Mouse (Mus musculus): ENCODE data around the gene Pgk1. TPM values are rescaled to one million over a fixed set of nuclear protein-coding genes. Genes with fewer than 3 reads are reported as not detected.
"Not testable (repeated sequence)": the region's sequence is repeated elsewhere in the genome, so short reads cannot be mapped to it uniquely, and the experiment has no call there.

The Pgk1 gene
- polyA plus RNA-seq, 1 experiment from 2014 or later: 358 TPM

- H3K27ac ChIP-seq: no peak overlapping the region
- 27% methylated on average over 18 of the region's 18 CpGs for WGBS
- ATAC-seq (ENCODE audit: insufficient number of reproducible peaks, insufficient read depth, low FRiP score, low TSS enrichment, low read depth): peak; percentile 59
- no peaks in the 10 kb centered on the region for H3K27me3 ChIP-seq
- peak overlapping the region; percentile 45 for H3K4me2 ChIP-seq
- no peaks in the 10 kb centered on the region for H3K36me3 ChIP-seq
- peak overlapping the region; percentile 23 for H3K4me3 ChIP-seq (replicated peaks)
- no peaks in the 10 kb centered on the region for H3K4me1 ChIP-seq (replicated peaks)
- H3K9ac ChIP-seq (replicated peaks): no peak overlapping the region
- no peaks in the 10 kb centered on the region for H3K9me3 ChIP-seq
Measured at GRCm38 (mm10) chrX:106171106-106171852, 15.6 kb upstream of the Pgk1 start.

GRCm38 (mm10) chrX:106171853-106172154, 15.1 kb upstream of the Pgk1 start:
- Histone ChIP-seq H3K4me2 (peak overlapping the region; percentile 45), H3K27me3 (no peaks in the 10 kb centered on the region), H3K4me1 (replicated peaks) (no peaks in the 10 kb centered on the region), H3K36me3 (no peaks in the 10 kb centered on the region), H3K9ac (replicated peaks) (no peak overlapping the region), H3K4me3 (replicated peaks) (peak overlapping the region; percentile 23; the same call in 1 of the 2 replicates), H3K27ac (no peak overlapping the region), H3K9me3 (no peaks in the 10 kb centered on the region)
- ATAC-seq (ENCODE audit: insufficient number of reproducible peaks, insufficient read depth, low FRiP score, low TSS enrichment, low read depth): no peak
- WGBS: 60% methylated on average over 5 of the region's 6 CpGs

- H3K4me2 ChIP-seq: no peak overlapping the region
- no peaks in the 10 kb centered on the region for H3K36me3 ChIP-seq
- no peaks in the 10 kb centered on the region for H3K4me1 ChIP-seq (replicated peaks)
- H3K9me3 ChIP-seq: no peaks in the 10 kb centered on the region
- H3K4me3 ChIP-seq (replicated peaks): no peak overlapping the region
- ATAC-seq (ENCODE audit: insufficient number of reproducible peaks, insufficient read depth, low FRiP score, low TSS enrichment, low read depth): no peak
- no peak overlapping the region for H3K27ac ChIP-seq
- WGBS: 58% methylated on average over 9 of the region's 9 CpGs
- H3K9ac ChIP-seq (replicated peaks): no peak overlapping the region
- no peaks in the 10 kb centered on the region for H3K27me3 ChIP-seq
Measured at GRCm38 (mm10) chrX:106176331-106176730, 10.6 kb upstream of the Pgk1 start.

- Histone ChIP-seq H3K27ac (no peak overlapping the region), H3K9ac (replicated peaks) (no peak overlapping the region), H3K27me3 (peaks cover 8% of the 10 kb centered on the region; the same call in 1 of the 2 replicates), H3K36me3 (no peaks in the 10 kb centered on the region), H3K4me1 (replicated peaks) (peaks cover 13% of the 10 kb centered on the region), H3K9me3 (no peaks in the 10 kb centered on the region), H3K4me2 (no peak overlapping the region), H3K4me3 (replicated peaks) (no peak overlapping the region)
- no peak for ATAC-seq (ENCODE audit: insufficient number of reproducible peaks, insufficient read depth, low FRiP score, low TSS enrichment, low read depth)
- WGBS: 50% methylated on average over 4 of the region's 4 CpGs
Measured at GRCm38 (mm10) chrX:106184279-106184678, 2.6 kb upstream of the Pgk1 start.

- Histone ChIP-seq H3K36me3 (no peaks in the 10 kb centered on the region), H3K4me1 (replicated peaks) (peaks cover 13% of the 10 kb centered on the region), H3K27ac (peak overlapping the region; percentile 94), H3K4me2 (peak overlapping the region; percentile 37; the same call in 1 of the 2 replicates), H3K4me3 (replicated peaks) (no peak overlapping the region), H3K9me3 (no peaks in the 10 kb centered on the region), H3K9ac (replicated peaks) (no peak overlapping the region), H3K27me3 (peaks cover 8% of the 10 kb centered on the region; the same call in 1 of the 2 replicates)
- WGBS: 24% methylated on average over 5 of the region's 5 CpGs
- ATAC-seq (ENCODE audit: insufficient number of reproducible peaks, insufficient read depth, low FRiP score, low TSS enrichment, low read depth): peak; percentile 61
Measured at GRCm38 (mm10) chrX:106185706-106186105, 1.2 kb upstream of the Pgk1 start.

- H3K4me1 ChIP-seq (replicated peaks): peaks cover 13% of the 10 kb centered on the region
- no peaks in the 10 kb centered on the region for H3K9me3 ChIP-seq
- H3K4me3 ChIP-seq (replicated peaks): peak overlapping the region; percentile 55
- peak overlapping the region; percentile 63 for H3K4me2 ChIP-seq
- no peak for ATAC-seq (ENCODE audit: insufficient number of reproducible peaks, insufficient read depth, low FRiP score, low TSS enrichment, low read depth)
- WGBS: 25% methylated on average over 12 of the region's 12 CpGs
- peaks cover 8% of the 10 kb centered on the region; the same call in 1 of the 2 replicates for H3K36me3 ChIP-seq
- H3K9ac ChIP-seq (replicated peaks): peak overlapping the region; percentile 67
- peak overlapping the region; percentile 77; the same call in 1 of the 2 replicates for H3K27ac ChIP-seq
- H3K27me3 ChIP-seq: peaks cover 8% of the 10 kb centered on the region; the same call in 1 of the 2 replicates
Measured at GRCm38 (mm10) chrX:106187737-106188136, 837 bp downstream of the Pgk1 start.

GRCm38 (mm10) chrX:106189356-106189755, 2.5 kb downstream of the Pgk1 start:
- 53% methylated on average over 5 of the region's 5 CpGs for WGBS
- H3K4me3 ChIP-seq (replicated peaks): peak overlapping the region; percentile 55
- peaks cover 18% of the 10 kb centered on the region; the same call in 1 of the 2 replicates for H3K36me3 ChIP-seq
- ATAC-seq (ENCODE audit: insufficient number of reproducible peaks, insufficient read depth, low FRiP score, low TSS enrichment, low read depth): no peak
- H3K27ac ChIP-seq: no peak overlapping the region
- no peaks in the 10 kb centered on the region for H3K9me3 ChIP-seq
- H3K27me3 ChIP-seq: peaks cover 8% of the 10 kb centered on the region; the same call in 1 of the 2 replicates
- H3K4me1 ChIP-seq (replicated peaks): peaks cover 13% of the 10 kb centered on the region
- H3K9ac ChIP-seq (replicated peaks): no peak overlapping the region
- peak overlapping the region; percentile 63 for H3K4me2 ChIP-seq

- H3K4me2 ChIP-seq: peak overlapping the region; percentile 63
- 52% methylated on average over 4 of the region's 4 CpGs for WGBS
- H3K36me3 ChIP-seq: peaks cover 21% of the 10 kb centered on the region; the same call in 1 of the 2 replicates
Measured at GRCm38 (mm10) chrX:106190091-106190490, 3.2 kb downstream of the Pgk1 start.

GRCm38 (mm10) chrX:106194361-106194760, 7.5 kb downstream of the Pgk1 start:
- not testable (repeated sequence) for ATAC-seq (ENCODE audit: insufficient number of reproducible peaks, insufficient read depth, low FRiP score, low TSS enrichment, low read depth)
- WGBS: 76% methylated on average over 6 of the region's 6 CpGs

More at GRCm38 (mm10) chrX:106190091-106190490, 3.2 kb downstream of the Pgk1 start:
- H3K27me3 ChIP-seq: peaks cover 8% of the 10 kb centered on the region; the same call in 1 of the 2 replicates
- no peak for ATAC-seq (ENCODE audit: insufficient number of reproducible peaks, insufficient read depth, low FRiP score, low TSS enrichment, low read depth)
- H3K9me3 ChIP-seq: no peaks in the 10 kb centered on the region
- H3K27ac ChIP-seq: no peak overlapping the region
- peaks cover 13% of the 10 kb centered on the region for H3K4me1 ChIP-seq (replicated peaks)
- no peak overlapping the region for H3K9ac ChIP-seq (replicated peaks)
- peak overlapping the region; percentile 55; the same call in 1 of the 2 replicates for H3K4me3 ChIP-seq (replicated peaks)

GRCm38 (mm10) chrX:106197308-106197707, 10.4 kb downstream of the Pgk1 start:
- H3K27me3 ChIP-seq: no peaks in the 10 kb centered on the region
- no peak overlapping the region for H3K4me3 ChIP-seq (replicated peaks)
- no peaks in the 10 kb centered on the region for H3K4me1 ChIP-seq (replicated peaks)
- H3K9ac ChIP-seq (replicated peaks): no peak overlapping the region
- no peak overlapping the region for H3K27ac ChIP-seq
- H3K9me3 ChIP-seq: no peaks in the 10 kb centered on the region
- ATAC-seq (ENCODE audit: insufficient number of reproducible peaks, insufficient read depth, low FRiP score, low TSS enrichment, low read depth): no peak
- H3K36me3 ChIP-seq: peaks cover 78% of the 10 kb centered on the region
- 70% methylated on average over 5 of the region's 5 CpGs for WGBS
- no peak overlapping the region for H3K4me2 ChIP-seq

More at GRCm38 (mm10) chrX:106194361-106194760, 7.5 kb downstream of the Pgk1 start:
- H3K9me3 ChIP-seq; H3K27me3 ChIP-seq; H3K4me2 ChIP-seq; H3K4me3 ChIP-seq (replicated peaks); H3K4me1 ChIP-seq (replicated peaks); H3K9ac ChIP-seq (replicated peaks); H3K27ac ChIP-seq: not testable (repeated sequence)
- peaks cover 58% of the 10 kb centered on the region for H3K36me3 ChIP-seq

GRCm38 (mm10) chrX:106198904-106199303, 12.0 kb downstream of the Pgk1 start:
- ATAC-seq (ENCODE audit: insufficient number of reproducible peaks, insufficient read depth, low FRiP score, low TSS enrichment, low read depth): no peak
- H3K27me3 ChIP-seq: no peaks in the 10 kb centered on the region
- no peaks in the 10 kb centered on the region for H3K4me1 ChIP-seq (replicated peaks)
- H3K9me3 ChIP-seq: no peaks in the 10 kb centered on the region
- H3K36me3 ChIP-seq: peaks cover 78% of the 10 kb centered on the region
- H3K4me2 ChIP-seq: no peak overlapping the region
- H3K4me3 ChIP-seq (replicated peaks): no peak overlapping the region
- H3K27ac ChIP-seq: no peak overlapping the region
- no peak overlapping the region for H3K9ac ChIP-seq (replicated peaks)
- 87% methylated on average over 5 of the region's 5 CpGs for WGBS
